Mouse (Mus musculus): Measurements from ENCODE around the gene Zc3h4. TPM values are rescaled to one million over a fixed set of nuclear protein-coding genes. Genes with fewer than 3 reads are reported as not detected.

Zc3h4 gene
- polyA plus RNA-seq, 1 experiment, result 95.0 TPM

DNA sequence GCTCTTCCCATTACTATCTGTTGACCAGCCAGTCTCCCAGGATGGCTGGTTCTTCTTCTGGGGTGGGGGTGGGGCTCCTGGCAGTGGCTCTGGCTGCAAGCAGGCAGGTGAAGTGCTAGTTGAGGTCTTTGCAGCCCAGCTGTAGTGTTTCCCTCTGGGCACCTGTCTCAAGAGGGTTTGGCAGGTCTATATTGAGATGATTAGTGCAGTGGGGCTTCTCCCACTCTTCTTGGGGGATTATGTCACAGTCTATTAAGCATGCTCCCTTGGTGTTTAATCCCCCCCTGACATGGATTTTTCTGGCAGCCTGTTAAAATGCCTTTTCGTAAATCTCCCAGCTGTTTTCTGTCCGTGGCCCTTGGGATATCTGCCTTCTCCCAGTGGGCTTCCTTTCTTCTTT lies 12.2 kb downstream of the Zc3h4 start:
- TF ChIP-seq CTCF (IDR thresholded peaks at IDR 0.05; ENCODE audit: control insufficient read depth, insufficient read depth, low read length), result no peak
- no peak for TF ChIP-seq POLR2A (IDR thresholded peaks at IDR 0.05; ENCODE audit: borderline replicate concordance, control insufficient read depth, low read depth, low read length)
- no peak overlapping the region for H3K4me3 ChIP-seq (replicated peaks; ENCODE audit: control insufficient read depth, low read depth, low read length)
- WGBS, result 96% methylated on average over 2 of the region's 2 CpGs
- no peak overlapping the region for H3K27ac ChIP-seq (ENCODE audit: control insufficient read depth, insufficient read depth, low read depth, low read length, poor library complexity)
- peaks cover 1% of the 10 kb centered on the region; the same call in 1 of the 2 replicates for H3K4me1 ChIP-seq (ENCODE audit: control insufficient read depth, insufficient read depth, low read length)

GRCm38 (mm10) chr7:16415426-16415825 lies 14.7 kb downstream of the Zc3h4 start:
- peaks cover 1% of the 10 kb centered on the region; the same call in 1 of the 2 replicates for H3K4me1 ChIP-seq (ENCODE audit: control insufficient read depth, insufficient read depth, low read length)
- no peak for TF ChIP-seq POLR2A (IDR thresholded peaks at IDR 0.05; ENCODE audit: borderline replicate concordance, control insufficient read depth, low read depth, low read length)
- 84% methylated on average over 3 of the region's 3 CpGs for WGBS
- H3K4me3 ChIP-seq (replicated peaks; ENCODE audit: control insufficient read depth, low read depth, low read length), result no peak overlapping the region
- H3K27ac ChIP-seq (ENCODE audit: control insufficient read depth, insufficient read depth, low read depth, low read length, poor library complexity), result no peak overlapping the region

GRCm38 (mm10) chr7:16417141-16417771 lies 16.5 kb downstream of the Zc3h4 start:
- no peak overlapping the region for H3K4me3 ChIP-seq (replicated peaks; ENCODE audit: control insufficient read depth, low read depth, low read length)
- TF ChIP-seq POLR2A (IDR thresholded peaks at IDR 0.05; ENCODE audit: borderline replicate concordance, control insufficient read depth, low read depth, low read length), result no peak
- TF ChIP-seq CTCF (IDR thresholded peaks at IDR 0.05; ENCODE audit: control insufficient read depth, insufficient read depth, low read length), result no peak
- 89% methylated on average over 10 of the region's 10 CpGs for WGBS
- H3K27ac ChIP-seq (ENCODE audit: control insufficient read depth, insufficient read depth, low read depth, low read length, poor library complexity), result no peak overlapping the region
- H3K4me1 ChIP-seq (ENCODE audit: control insufficient read depth, insufficient read depth, low read length), result no peaks in the 10 kb centered on the region; the same call in 1 of the 2 replicates

DNA sequence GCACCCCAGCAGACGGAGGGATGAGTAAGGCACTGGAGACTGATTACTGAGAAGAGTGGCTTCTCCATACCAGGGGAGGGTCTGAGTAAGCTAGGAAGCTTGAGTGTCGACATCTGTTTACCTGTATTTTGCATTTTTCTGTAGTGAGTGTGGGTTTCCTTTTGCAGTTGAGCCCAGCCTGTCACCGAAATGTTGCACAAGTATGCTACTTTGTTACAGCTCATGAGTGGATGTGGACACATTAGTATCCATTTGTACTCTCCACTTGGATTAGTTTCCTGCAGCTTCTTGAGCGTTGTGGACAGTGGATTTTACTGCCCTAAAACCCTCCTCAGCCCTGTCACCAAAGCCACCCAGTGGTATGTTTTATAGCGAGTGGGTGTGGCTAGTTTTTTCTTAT lies 18.0 kb downstream of the Zc3h4 start:
- WGBS, result 51% methylated on average over 5 of the region's 5 CpGs
- Histone ChIP-seq H3K4me3 (replicated peaks; ENCODE audit: control insufficient read depth, low read depth, low read length) (no peak overlapping the region), H3K4me1 (ENCODE audit: control insufficient read depth, insufficient read depth, low read length) (no peaks in the 10 kb centered on the region; the same call in 1 of the 2 replicates), H3K27ac (ENCODE audit: control insufficient read depth, insufficient read depth, low read depth, low read length, poor library complexity) (peak overlapping the region; percentile 72)
- TF ChIP-seq POLR2A (IDR thresholded peaks at IDR 0.05; ENCODE audit: borderline replicate concordance, control insufficient read depth, low read depth, low read length) (no peak), CTCF (IDR thresholded peaks at IDR 0.05; ENCODE audit: control insufficient read depth, insufficient read depth, low read length) (no peak)

GRCm38 (mm10) chr7:16420493-16421118 lies 19.9 kb downstream of the Zc3h4 start:
- Histone ChIP-seq H3K4me1 (ENCODE audit: control insufficient read depth, insufficient read depth, low read length) (no peaks in the 10 kb centered on the region; the same call in 1 of the 2 replicates), H3K4me3 (replicated peaks; ENCODE audit: control insufficient read depth, low read depth, low read length) (no peak overlapping the region), H3K27ac (ENCODE audit: control insufficient read depth, insufficient read depth, low read depth, low read length, poor library complexity) (no peak overlapping the region)
- no peak for TF ChIP-seq POLR2A (IDR thresholded peaks at IDR 0.05; ENCODE audit: borderline replicate concordance, control insufficient read depth, low read depth, low read length)
- no peak for TF ChIP-seq CTCF (IDR thresholded peaks at IDR 0.05; ENCODE audit: control insufficient read depth, insufficient read depth, low read length)
- WGBS, result 91% methylated on average over 8 of the region's 8 CpGs

DNA sequence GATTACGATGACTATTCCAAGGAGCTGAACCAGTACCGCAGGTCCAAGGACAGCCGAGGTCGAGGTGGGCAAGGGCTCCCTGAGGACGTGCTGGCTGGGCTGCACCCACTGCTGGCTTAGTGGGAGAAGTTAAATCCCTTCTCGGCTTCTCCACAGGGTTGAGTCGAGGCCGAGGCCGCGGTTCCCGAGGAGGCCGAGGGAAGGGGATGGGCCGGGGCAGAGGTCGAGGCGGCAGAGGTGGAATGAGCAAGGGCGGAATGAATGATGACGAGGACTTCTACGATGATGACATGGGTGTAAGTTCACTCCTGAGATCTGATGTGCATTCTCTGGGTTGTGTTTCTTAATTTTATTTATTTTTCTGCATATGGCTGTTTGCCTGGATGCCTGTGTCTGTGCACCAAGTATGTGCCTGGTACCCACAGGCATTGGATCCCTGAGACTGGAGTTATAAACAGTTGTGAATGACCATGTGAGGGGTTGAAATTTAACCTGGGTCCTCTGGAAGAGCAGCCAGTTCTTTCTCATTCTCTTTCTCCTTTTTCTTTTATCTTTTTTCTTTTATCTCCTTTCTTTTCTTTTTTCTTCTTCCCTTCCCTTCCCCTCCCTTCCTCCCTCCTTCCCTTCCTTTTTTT lies 21.6 kb downstream of the Zc3h4 start:
- no peaks in the 10 kb centered on the region; the same call in 1 of the 2 replicates for H3K4me1 ChIP-seq (ENCODE audit: control insufficient read depth, insufficient read depth, low read length)
- H3K4me3 ChIP-seq (replicated peaks; ENCODE audit: control insufficient read depth, low read depth, low read length), result no peak overlapping the region
- 93% methylated on average over 18 of the region's 18 CpGs for WGBS
- no peak for TF ChIP-seq CTCF (IDR thresholded peaks at IDR 0.05; ENCODE audit: control insufficient read depth, insufficient read depth, low read length)
- no peak for TF ChIP-seq POLR2A (IDR thresholded peaks at IDR 0.05; ENCODE audit: borderline replicate concordance, control insufficient read depth, low read depth, low read length)
- no peak overlapping the region for H3K27ac ChIP-seq (ENCODE audit: control insufficient read depth, insufficient read depth, low read depth, low read length, poor library complexity)

DNA sequence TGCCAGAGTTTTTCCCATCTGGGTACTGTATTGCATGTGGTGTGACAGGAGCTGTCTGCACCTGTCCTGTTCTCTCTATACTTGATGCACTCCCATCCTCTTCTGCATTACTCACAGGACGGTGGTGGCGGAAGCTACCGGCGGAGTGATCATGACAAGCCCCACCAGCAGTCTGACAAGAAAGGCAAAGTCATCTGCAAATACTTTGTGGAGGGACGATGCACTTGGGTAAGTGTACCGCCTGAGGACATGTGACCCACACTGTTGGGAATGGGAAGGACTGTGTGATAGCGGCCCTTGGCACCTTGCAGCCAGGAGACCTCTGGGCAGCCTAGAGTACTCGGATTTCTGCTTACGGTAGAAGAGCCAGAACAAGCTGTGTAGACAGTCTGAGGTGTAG lies 23.0 kb downstream of the Zc3h4 start:
- 90% methylated on average over 9 of the region's 9 CpGs for WGBS
- TF ChIP-seq CTCF (IDR thresholded peaks at IDR 0.05; ENCODE audit: control insufficient read depth, insufficient read depth, low read length) (no peak), POLR2A (IDR thresholded peaks at IDR 0.05; ENCODE audit: borderline replicate concordance, control insufficient read depth, low read depth, low read length) (no peak)
- Histone ChIP-seq H3K4me3 (replicated peaks; ENCODE audit: control insufficient read depth, low read depth, low read length) (no peak overlapping the region), H3K27ac (ENCODE audit: control insufficient read depth, insufficient read depth, low read depth, low read length, poor library complexity) (no peak overlapping the region), H3K4me1 (ENCODE audit: control insufficient read depth, insufficient read depth, low read length) (no peaks in the 10 kb centered on the region)

DNA sequence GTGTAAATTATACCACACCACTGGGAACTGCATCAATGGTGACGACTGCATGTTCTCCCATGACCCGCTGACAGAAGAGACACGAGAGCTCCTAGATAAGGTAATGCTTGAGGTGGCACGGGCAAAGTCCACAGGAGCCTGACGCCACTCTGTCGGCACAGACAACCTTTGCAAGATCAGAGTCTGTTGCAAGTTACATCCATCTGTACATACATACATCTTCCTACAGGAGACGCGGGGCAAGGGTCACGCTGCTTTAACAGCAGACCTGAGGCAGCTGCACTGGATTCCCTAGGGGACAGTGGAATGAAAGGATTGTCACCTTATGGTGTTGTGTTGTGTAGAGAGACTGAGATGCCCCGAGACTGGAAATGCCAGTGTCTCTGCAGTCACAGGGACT lies 25.0 kb downstream of the Zc3h4 start:
- TF ChIP-seq POLR2A (IDR thresholded peaks at IDR 0.05; ENCODE audit: borderline replicate concordance, control insufficient read depth, low read depth, low read length), result no peak
- no peak for TF ChIP-seq CTCF (IDR thresholded peaks at IDR 0.05; ENCODE audit: control insufficient read depth, insufficient read depth, low read length)
- Histone ChIP-seq H3K27ac (ENCODE audit: control insufficient read depth, insufficient read depth, low read depth, low read length, poor library complexity) (no peak overlapping the region), H3K4me3 (replicated peaks; ENCODE audit: control insufficient read depth, low read depth, low read length) (no peak overlapping the region), H3K4me1 (ENCODE audit: control insufficient read depth, insufficient read depth, low read length) (no peaks in the 10 kb centered on the region)
- 89% methylated on average over 10 of the region's 10 CpGs for WGBS
